Mouse (Mus musculus) spleen, postnatal 10 days (tissue): ENCODE data around the gene Kcnh6.

ENCODE experiments used
- DNase-seq, 2 experiments: peaks; one replicate each; pipeline ENCODE4 v3.0.0; 2021 to 2022; ENCODE audit warnings: low spot score in 2 of 2

Gene Kcnh6

GRCm38 (mm10) chr11:106007821-106008220, at the start of gene Kcnh6:
Gene Kcnh6, plus strand, starts transcription at chr11:106008124.
- DNase-seq, result peak; percentile 47 to 81

- DNase-seq, result no peak
These were observed 49.4 kb upstream of the Kcnh6 start for GRCm38 (mm10) chr11:105958566-105958965.

- DNase-seq, result no peak
These were observed 48.6 kb upstream of the Kcnh6 start for GRCm38 (mm10) chr11:105959355-105959754.

DNA sequence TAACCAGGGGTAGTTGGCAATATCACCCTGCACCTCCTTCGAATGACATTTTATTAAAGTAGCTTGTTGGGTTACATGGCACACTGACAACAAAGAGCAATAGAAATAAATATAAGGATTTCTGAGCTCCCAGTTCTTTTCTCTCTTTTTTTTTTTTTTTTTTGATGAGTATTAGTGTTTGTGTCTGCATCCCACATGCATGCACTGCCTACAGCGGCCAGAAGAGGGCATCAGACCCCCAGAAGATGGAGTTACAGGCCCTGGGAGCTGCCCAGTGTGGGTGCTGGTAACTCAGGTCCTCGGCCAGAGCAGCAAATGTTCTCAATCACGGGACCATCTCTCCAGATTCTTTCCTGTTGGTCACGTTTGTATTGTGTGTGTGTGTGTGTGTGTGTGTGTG, 43.2 kb upstream of the Kcnh6 start:
- peak in 1 of 2 experiments; percentile 31 for DNase-seq

- DNase-seq, result no peak
These were observed 41.6 kb upstream of the Kcnh6 start for GRCm38 (mm10) chr11:105966288-105966687.

- no peak for DNase-seq
These were observed 40.0 kb upstream of the Kcnh6 start, which contains the start of gene Ace for GRCm38 (mm10) chr11:105967741-105968574. Gene Ace, plus strand, starts transcription at chr11:105967945.

- DNase-seq, result no peak
These were observed 39.0 kb upstream of the Kcnh6 start for GRCm38 (mm10) chr11:105968948-105969347.

DNA sequence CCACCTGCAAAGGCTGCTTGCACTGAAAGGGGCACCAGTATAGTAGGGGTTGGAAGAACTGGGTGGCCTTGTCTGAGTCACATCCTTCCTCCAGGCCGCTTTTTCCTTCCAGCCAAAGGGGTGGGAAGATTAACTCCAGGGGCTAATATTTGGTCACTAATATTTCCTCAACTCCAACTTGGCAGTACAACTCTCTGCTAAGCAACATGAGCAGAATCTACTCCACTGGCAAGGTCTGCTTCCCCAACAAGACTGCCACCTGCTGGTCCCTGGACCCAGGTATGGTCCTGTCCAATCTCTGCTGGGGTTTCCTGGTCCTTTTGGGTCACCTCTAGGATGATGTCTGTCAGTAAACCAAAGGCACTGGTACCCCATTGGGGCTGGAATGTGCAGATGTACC, 38.4 kb upstream of the Kcnh6 start:
- DNase-seq, result peak in 1 of 2 experiments; percentile 44

- DNase-seq, result no peak
These were observed 33.3 kb upstream of the Kcnh6 start for GRCm38 (mm10) chr11:105974593-105974992.

DNA sequence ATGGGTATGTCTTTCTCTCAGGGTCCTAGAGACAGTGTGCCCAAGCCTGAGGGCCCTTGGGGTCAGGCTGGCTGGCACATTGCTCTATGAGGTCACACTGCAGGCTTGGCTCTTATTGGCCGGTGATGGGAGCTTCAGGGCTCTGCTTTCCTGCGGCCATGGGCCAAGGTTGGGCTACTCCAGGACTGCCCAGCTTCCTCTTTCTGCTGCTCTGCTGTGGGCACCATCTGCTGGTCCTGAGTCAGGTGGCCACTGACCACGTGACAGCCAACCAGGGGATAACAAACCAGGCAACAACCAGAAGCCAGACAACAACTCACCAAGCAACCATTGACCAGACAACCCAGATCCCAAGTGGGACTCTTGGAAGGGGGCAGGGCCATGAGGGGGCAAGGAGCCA, 32.9 kb upstream of the Kcnh6 start:
- no peak for DNase-seq

DNA sequence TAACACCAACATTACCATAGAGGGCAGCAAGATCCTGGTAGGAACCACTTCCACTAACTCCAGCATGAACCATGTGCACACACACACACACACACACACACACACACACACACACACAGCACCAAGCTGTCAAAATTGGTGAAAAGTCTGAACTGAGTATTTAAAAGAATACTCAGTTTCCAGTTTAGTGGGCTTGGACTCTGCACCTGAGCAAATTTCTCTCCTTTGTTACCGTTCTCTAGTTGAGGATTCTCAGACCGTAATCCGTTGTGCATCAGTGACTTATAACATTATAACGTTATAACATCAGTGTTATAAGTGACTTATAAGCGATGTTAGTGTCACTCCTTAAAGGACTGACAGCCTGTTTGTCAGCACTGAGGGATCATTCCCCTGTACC, 32.3 kb upstream of the Kcnh6 start:
- no peak for DNase-seq

DNA sequence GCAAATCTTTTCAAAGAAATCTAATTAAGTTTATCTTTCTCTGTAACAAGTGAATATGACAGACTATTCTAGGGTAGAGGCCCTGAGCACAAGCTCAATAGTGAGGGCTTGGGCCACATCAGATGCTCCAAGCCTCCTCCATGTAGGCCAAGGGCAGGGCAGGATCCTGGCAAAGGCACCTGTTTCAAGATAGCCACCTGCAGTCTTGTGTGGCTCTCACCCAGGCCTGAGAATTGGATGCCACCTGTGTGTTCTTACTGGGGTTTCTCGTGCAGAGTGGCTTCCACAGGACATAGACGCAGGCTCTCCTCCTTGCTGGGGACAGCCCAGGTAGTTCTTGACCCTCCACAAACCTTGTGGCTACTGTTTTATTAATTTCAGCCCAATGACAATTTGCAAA, 29.7 kb upstream of the Kcnh6 start:
- DNase-seq, result no peak

GRCm38 (mm10) chr11:105978634-105979033, 29.3 kb upstream of the Kcnh6 start:
- no peak for DNase-seq

DNA sequence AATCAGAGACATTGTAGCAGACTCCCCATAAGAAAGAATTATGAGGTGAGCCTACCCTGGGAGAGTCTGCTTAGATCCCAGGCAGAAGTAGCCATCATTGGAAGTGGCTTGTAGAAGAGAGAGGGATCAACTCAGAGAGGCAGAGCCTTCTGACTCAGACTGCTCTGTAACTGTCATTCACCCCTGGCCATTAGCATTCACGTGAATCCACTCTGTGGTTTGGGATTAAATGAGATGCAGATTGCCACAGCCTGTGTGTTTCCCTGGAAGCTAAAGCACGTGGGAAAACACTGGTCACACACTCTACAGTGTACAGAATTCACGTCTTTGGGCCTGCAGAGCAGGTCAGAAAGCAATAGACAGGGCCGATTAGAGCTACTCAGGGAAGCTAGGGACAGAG, 23.5 kb upstream of the Kcnh6 start:
- DNase-seq, result no peak

GRCm38 (mm10) chr11:105987446-105987845, 20.5 kb upstream of the Kcnh6 start:
- DNase-seq, result no peak

GRCm38 (mm10) chr11:105989446-105989845, 18.5 kb upstream of the Kcnh6 start:
- DNase-seq, result no peak

DNA sequence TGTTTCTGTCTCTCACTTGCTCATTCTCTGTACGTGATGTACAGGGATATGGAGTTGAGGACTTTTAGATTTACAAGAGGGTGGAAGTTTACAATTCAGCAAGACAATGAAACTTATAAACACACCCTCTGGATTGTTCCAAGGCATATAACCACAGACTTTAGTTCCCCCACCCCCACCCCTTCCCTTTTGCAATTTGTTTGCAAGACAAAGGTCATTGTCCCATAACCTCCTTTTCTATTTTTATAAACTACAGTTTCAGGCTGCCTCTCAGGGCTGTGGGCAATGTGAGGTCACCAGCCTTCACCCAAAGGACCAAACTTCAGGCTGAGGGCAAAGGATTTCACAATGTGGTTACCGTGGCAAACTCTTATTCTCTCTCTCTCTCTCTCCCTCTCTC, 17.7 kb upstream of the Kcnh6 start:
- no peak for DNase-seq

GRCm38 (mm10) chr11:105994375-105994774, 13.5 kb upstream of the Kcnh6 start, which contains the start of gene Ace3:
Gene Ace3, plus strand, starts transcription at chr11:105994675.
- DNase-seq, result no peak

GRCm38 (mm10) chr11:106000062-106000461, 7.9 kb upstream of the Kcnh6 start:
- DNase-seq, result no peak

GRCm38 (mm10) chr11:106001718-106002117, 6.2 kb upstream of the Kcnh6 start:
- DNase-seq, result no peak

DNA sequence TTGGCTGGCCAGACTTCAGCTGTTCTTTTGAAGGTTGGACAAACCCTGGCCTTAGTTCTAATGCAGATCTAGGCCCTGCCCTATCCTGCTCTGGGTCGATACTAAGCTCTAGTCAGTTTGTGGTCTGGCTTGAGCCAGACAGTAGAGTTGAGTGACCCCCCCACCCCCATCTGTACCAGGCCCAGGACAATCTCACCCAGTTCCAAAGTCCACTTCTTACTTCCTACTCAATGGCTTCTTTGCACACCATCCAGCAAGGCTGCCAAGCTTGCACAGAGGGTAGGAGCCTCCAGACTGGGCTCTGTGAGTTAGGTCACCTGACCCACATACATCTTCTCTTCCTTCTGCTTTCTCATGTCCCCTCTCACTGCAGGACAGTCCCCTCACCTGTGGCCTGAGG, 3.3 kb upstream of the Kcnh6 start:
- no peak for DNase-seq

DNA sequence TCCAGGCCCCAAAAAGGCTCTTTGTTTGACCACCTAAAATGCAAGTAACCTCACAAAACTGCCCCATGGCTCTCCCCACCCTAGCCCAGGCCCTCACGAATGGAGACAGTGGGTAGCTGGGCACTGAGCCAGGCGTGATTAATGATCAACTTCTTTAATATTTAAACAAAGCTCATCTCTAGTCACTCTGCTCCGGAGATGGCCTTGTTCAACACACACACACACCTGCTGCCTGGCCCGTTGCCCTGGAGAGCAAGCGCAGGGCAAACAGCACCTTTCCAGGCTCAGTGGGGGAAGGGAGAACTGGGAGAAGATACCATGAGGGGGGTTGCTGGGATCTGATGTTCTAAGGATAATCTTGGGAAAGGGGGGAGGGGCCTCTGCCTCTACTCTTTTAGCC, 2.0 kb upstream of the Kcnh6 start:
- no peak for DNase-seq

DNA sequence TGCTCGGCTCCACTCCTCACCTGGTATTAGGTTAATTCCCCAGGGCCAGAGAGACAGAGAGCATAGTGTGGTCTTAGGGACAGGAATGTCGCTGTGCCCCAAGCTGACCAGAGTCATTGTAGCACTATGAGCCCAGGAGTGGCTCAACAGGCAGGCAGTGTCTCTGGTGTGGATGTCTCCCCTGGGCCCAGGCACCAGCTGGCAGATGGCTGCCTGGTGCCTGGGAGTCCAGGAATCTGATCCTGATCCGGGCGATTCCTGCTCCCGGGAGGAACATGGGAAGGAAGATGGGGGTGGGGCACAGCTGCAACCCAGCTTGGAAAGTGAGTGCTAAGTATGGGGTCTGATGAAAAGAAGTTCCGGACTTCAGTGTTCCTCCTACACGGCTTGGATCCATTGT, 4.8 kb downstream of the Kcnh6 start:
- DNase-seq, result no peak
